Mouse (Mus musculus): ENCODE measurements around the gene Nxn.

Nxn gene

DNA sequence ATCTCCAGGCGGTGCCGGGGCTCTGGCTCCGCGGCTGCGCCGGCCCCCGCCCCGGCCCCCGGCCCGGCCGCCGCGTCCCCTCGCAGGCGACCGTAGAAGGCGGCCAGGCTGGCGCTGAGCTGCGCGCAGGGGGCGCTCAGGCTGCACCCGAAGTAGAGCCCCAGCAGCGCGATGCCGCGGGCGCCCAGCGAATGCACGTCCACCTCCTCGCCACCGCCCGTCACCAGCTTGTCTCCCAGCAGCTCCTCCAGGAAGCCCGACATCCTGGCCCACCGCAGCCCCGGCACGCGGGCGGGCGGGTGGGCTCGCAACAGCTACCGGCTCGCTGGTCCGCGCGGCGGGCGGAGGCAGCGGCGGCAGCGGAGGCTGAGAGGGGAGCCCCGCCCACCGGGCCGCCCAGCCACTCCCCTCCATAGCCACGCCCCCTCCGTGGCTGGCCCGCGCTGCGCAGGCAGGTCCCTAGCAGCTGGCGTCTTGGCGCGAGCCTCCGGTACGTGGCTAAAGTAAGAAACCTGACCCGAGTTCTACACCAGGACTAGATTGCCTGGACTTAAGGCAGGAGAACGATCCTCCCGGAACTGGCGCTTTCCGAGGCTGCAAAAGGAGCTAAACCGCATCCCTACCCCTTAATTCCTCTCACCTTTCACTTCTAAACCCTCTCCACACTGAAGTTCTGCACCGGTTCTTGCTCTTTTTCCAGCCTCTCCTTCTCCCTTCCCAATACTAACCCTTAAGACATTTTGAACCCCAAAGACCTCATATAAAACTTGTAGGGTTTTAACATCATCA, at the start of gene Nxn:
Gene Nxn, minus strand, starts transcription at position 343 of the 789 bp plus-strand sequence.
- peak; percentile 85 for DNase-seq

DNA sequence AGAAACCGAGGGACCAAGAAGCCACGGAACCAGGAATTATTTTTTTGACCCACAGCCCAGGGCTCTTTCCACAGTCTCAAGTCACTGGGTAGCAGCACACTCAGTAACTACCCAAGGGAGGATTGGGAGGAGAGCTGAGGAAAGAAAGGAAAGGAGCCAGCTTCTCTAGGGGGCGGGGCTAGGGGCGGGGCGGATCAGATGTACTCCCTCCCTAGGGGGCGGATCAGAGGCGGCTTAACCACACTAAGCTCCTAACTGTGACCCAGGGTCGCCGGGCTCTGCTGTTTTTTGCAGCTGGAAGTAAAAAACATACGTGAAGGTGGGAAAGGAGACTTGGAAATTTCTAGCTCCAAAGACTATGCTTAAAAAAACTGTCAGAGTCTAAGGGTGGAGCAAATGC, 47.3 kb upstream of the Nxn start:
- DNase-seq = no peak

DNA sequence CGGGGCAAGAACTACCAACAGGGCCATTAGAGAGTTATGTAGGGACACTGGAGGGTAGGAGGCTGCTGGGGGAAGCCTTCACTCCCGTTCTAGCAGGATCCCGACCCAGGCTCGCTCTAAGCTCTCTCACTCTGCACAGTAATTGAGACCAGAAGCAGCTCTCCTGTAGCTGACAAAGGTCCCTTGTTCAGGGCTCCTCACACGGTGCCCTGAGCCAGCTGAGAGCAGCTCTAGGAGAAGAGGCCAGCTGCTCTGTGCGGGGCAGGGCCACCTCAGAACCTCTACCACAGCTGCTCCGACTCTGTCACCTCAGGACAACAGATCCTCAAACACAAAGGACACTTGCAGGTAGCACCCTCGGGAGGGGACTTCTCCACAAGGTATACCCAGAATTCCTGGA, 46.5 kb upstream of the Nxn start:
- no peak for DNase-seq

GRCm38 (mm10) chr11:76439666-76440065, 40.7 kb upstream of the Nxn start:
- DNase-seq = peak; percentile 64

GRCm38 (mm10) chr11:76436864-76437437, 38.0 kb upstream of the Nxn start:
- peak; percentile 64 for DNase-seq

DNA sequence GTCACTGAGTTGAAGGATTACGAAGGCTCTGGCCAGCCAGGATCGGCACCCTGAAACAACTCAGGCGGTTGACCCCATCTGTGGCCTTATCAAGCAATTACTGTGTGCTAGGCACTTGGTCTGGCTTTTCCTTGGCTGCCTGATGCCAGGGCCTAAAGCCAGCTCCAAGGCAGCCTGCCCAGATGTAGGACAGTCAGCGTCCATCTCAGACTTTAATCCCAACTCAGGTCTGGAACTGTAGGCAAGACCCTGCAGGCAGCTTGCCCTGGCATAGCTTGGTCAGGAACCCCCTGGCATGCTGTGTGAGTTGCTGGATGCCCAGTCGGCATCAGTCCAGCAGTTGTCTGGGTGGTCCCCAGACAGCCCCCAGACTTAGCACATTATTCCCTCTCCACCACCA, 37.1 kb upstream of the Nxn start:
- no peak for DNase-seq

DNA sequence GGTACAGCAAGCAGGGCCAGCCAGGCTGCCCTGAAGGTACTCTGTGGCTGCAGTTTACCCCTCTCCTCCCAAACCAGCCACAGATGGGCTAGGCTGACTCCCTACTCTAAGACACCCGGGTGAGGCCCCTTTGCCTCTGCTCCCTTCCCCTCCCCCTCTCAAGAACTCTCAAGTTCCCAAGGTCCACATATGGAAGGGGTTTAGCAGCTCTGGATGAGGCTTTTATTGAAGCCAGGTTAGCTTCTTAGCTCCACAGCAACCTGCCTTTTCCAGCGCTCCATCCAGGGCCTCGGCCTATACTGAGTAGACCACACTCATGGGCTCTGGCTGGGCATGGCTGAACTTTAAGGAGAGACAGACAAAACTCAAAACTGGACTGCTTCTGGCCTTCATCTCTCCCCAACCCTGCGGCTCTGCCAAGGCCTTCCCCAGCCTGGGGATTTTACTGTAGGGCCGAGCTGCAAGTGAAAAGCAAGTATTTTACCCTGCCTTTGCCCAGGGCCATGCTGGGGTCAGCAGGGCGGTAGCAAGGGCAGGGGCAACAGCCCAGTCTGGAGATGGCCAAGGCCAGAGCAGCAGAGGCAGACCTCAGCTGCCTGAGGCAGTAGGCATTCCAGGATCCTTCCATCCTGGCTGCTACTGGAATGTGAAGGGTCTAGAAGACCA, 31.2 kb upstream of the Nxn start:
- DNase-seq = no peak

DNA sequence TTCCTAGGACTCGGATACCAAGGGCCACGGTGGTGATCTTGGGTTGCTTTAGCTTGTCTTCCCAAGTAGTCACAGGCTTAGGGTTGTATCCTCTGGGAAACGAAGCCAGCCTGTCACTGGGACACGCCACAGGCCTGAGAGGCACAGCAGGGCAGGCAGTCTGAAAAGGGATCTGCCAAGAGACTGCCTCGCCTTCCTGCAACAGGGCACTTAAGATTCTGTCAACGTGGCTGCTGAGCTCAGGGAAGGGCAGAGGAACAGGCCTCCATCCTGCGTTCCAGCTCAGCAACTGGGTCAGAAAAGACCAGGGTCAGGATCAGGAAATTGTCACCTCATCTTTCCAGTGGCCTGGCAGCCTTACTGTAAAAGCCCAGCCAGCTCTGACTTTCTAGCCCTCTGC, 30.6 kb upstream of the Nxn start:
- peak; percentile 46 for DNase-seq

DNA sequence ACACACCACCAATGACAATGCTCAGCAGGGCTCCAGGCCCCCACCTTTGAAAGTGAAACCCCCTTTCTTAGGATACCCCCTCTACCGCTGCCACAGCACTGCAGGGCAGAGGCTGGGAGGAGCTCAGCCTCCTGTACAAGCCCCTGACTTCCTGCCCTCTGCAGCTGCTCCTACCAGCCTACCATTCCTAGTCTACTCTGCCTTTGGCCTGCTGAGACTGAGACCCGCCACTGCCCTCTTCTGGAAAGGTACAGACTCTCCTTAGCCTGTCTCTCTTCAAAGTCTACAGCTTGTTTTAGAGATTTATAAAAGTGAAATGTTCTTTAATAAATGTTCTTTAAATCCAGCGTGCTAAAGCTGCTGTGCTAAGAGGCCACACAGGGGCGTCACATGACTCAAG, 30.1 kb upstream of the Nxn start:
- no peak for DNase-seq

- DNase-seq = peak; percentile 49
These were observed 28.8 kb upstream of the Nxn start for GRCm38 (mm10) chr11:76427781-76428180.

GRCm38 (mm10) chr11:76425749-76426148, 26.8 kb upstream of the Nxn start:
- DNase-seq = no peak

- DNase-seq = no peak
These were observed 22.0 kb upstream of the Nxn start for GRCm38 (mm10) chr11:76420896-76421295.

- DNase-seq = no peak
These were observed 20.2 kb upstream of the Nxn start for GRCm38 (mm10) chr11:76419179-76419578.

DNA sequence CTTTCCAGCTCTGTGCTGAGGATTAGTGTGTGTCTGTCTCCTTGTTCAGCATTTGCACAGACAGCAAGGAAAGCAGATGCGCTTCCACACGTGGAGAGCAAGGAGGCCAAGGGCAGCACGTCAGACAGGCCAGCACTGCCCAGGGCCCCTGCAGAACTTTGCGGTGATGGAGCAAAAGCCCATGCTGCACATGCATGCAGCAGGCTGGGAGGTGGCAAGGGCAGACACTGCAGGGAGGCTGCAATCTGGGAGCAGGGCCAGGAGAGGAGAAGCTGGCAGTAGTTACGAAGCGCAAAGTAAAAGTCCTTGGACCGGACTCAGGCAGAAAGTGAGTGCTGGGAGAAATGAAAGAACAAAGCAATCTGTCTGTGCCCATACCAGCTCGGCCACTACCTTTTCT, 19.5 kb upstream of the Nxn start:
- peak; percentile 69 for DNase-seq

GRCm38 (mm10) chr11:76415985-76416384, 17.0 kb upstream of the Nxn start:
- no peak for DNase-seq

- DNase-seq = no peak
These were observed 16.1 kb upstream of the Nxn start for GRCm38 (mm10) chr11:76415001-76415400.

GRCm38 (mm10) chr11:76413202-76413601, 14.3 kb upstream of the Nxn start:
- DNase-seq = no peak

GRCm38 (mm10) chr11:76410826-76411225, 11.9 kb upstream of the Nxn start:
- DNase-seq = peak; percentile 75

GRCm38 (mm10) chr11:76406702-76407583, 8.0 kb upstream of the Nxn start, which contains the start of gene Timm22:
Gene Timm22 (plus strand): TSS chr11:76406952.
- peak; percentile 98 for DNase-seq

- DNase-seq = no peak
These were observed 6.8 kb upstream of the Nxn start for GRCm38 (mm10) chr11:76405626-76406264.

GRCm38 (mm10) chr11:76405113-76405512, 6.2 kb upstream of the Nxn start:
- DNase-seq = no peak

DNA sequence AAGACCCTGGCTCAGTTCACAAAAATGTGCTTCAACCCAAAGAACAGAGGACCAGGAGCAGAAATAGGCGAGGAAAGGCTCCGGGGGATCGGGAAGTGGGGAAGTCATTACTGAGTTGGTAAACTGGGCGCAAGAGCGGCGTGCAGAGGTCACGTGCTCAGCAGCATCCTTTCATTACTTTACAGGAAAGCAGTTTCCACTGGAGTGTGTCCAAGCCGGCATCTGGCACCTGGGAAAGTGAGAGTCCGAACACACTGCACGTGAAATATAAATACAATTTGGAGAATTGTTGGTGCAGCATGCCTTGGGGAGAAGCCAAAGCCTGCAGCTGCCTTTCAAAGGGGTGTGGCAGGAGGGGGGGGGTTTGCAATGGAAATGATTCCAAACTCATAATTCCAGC, 2.5 kb upstream of the Nxn start:
- DNase-seq = no peak

Measured in right cerebral cortex, adult 18-20 months (tissue).